Mouse (Mus musculus) erythroblast, adult 5-6 weeks (primary cell): ENCODE measurements around the gene P3h1. TPM values are rescaled to one million over a fixed set of nuclear protein-coding genes. Genes with fewer than 3 reads are reported as not detected.

ENCODE experiments used
- ATAC-seq: replicated peaks from 2 replicates; pipeline ENCODE4 v1.8.0; 2016; ENCODE audit warnings: moderate number of reproducible peaks, mild to moderate bottlenecking, moderate TSS enrichment, inconsistent platforms; ENCODE audit not compliant: poor library complexity, low FRiP score, severe bottlenecking
- total RNA-seq, 2 experiments: library from RNA; stranded (forward) in 1 of 2; stranded (reverse) in 1 of 2; fragments of 150-400 nt in 1 of 2; fragments of 200-764, 138-1000 nt in 1 of 2; gene quantifications; 2 replicates each; pipeline versions ENCODE4 v1.2.3 to v1.2.4; 2015 to 2017; ENCODE audit warnings: low replicate concordance in 2 of 2

P3h1 gene
- total RNA-seq, 2 experiments from 2014 or later = 2.9 to 4.2 TPM

GRCm38 (mm10) chr4:119233256-119233901 lies 664 bp downstream of the P3h1 start:
- ATAC-seq = peak; percentile 11; the same call in 1 of the 2 replicates

GRCm38 (mm10) chr4:119234348-119234747 lies 1.6 kb downstream of the P3h1 start:
- no peak for ATAC-seq

GRCm38 (mm10) chr4:119238661-119239060 lies 5.9 kb downstream of the P3h1 start:
- 0 out of 2 replicates have a peak, but pooled peaks have one; percentile 31 for ATAC-seq

- ATAC-seq = peak; percentile 82
Measured at GRCm38 (mm10) chr4:119239181-119239682, 6.5 kb downstream of the P3h1 start.

- ATAC-seq = no peak
Measured at GRCm38 (mm10) chr4:119241664-119242063, 8.9 kb downstream of the P3h1 start.

GRCm38 (mm10) chr4:119242571-119242970 lies 9.9 kb downstream of the P3h1 start:
- ATAC-seq = no peak

GRCm38 (mm10) chr4:119244468-119245240 lies 11.9 kb downstream of the P3h1 start:
- no peak for ATAC-seq

GRCm38 (mm10) chr4:119245556-119245955 lies 12.8 kb downstream of the P3h1 start:
- ATAC-seq = no peak

- no peak for ATAC-seq
Measured at GRCm38 (mm10) chr4:119245961-119246360, 13.2 kb downstream of the P3h1 start.

GRCm38 (mm10) chr4:119246688-119247225 lies 14.0 kb downstream of the P3h1 start:
- no peak for ATAC-seq

- peak; percentile 59; the same call in 1 of the 2 replicates for ATAC-seq
Measured at GRCm38 (mm10) chr4:119247462-119248235, 14.9 kb downstream of the P3h1 start.

GRCm38 (mm10) chr4:119248407-119248965 lies 15.8 kb downstream of the P3h1 start:
- no peak for ATAC-seq

- no peak for ATAC-seq
Measured at GRCm38 (mm10) chr4:119252025-119252808, 19.5 kb downstream of the P3h1 start.

GRCm38 (mm10) chr4:119254012-119254618 lies 21.4 kb downstream of the P3h1 start:
- no peak for ATAC-seq

- no peak for ATAC-seq
Measured at GRCm38 (mm10) chr4:119255351-119255750, 22.6 kb downstream of the P3h1 start, which contains the start of gene Cldn19. Gene Cldn19, plus strand, starts transcription at chr4:119255414.

- ATAC-seq = no peak
Measured at GRCm38 (mm10) chr4:119257083-119257482, 24.4 kb downstream of the P3h1 start.

- ATAC-seq = no peak
Measured at GRCm38 (mm10) chr4:119259344-119260254, 26.9 kb downstream of the P3h1 start.
